Mouse (Mus musculus) embryonic facial prominence, embryonic 10.5 days (tissue): ENCODE data around the gene Dcbld1. TPM values are rescaled to one million over a fixed set of nuclear protein-coding genes. Genes with fewer than 3 reads are reported as not detected.

Experiments
- DNase-seq: peaks from one replicate; pipeline ENCODE4 v3.0.0-alpha.2; 2017; ENCODE audit warnings: low spot score
- H3K27ac ChIP-seq: fragments of 300-500 bp; sonication (generic); replicated peaks from 2 replicates; pipeline ENCODE4 v1.5.1; 2016; ENCODE audit warnings: mild to moderate bottlenecking
- H3K27me3 ChIP-seq: fragments of 300-500 bp; sonication (generic); replicated peaks from 2 replicates; pipeline ENCODE4 v1.6.1; 2016; ENCODE audit warnings: low read depth, mild to moderate bottlenecking; ENCODE audit not compliant: poor library complexity, severe bottlenecking
- H3K36me3 ChIP-seq: fragments of 300-500 bp; sonication (generic); replicated peaks from 2 replicates; pipeline ENCODE4 v1.6.1; 2016; ENCODE audit warnings: mild to moderate bottlenecking, moderate library complexity
- H3K4me1 ChIP-seq: fragments of 300-500 bp; sonication (generic); 2 replicates; pipeline ENCODE4 v1.6.1; 2016
- H3K4me3 ChIP-seq: fragments of 300-500 bp; sonication (generic); 2 replicates; pipeline ENCODE4 v1.5.1; 2016; ENCODE audit warnings: mild to moderate bottlenecking, moderate library complexity
- H3K9me3 ChIP-seq: fragments of 300-500 bp; sonication (generic); 2 replicates; pipeline ENCODE4 v1.6.1; 2016; ENCODE audit warnings: mild to moderate bottlenecking
- WGBS: fragments of 180-500 bp; shearing (Covaris S2); methylation state at CpG from one replicate; pipeline ENCODE4 v1.1.7; 2016; 5-methylcytosine and 5-hydroxymethylcytosine counted together
- polyA plus RNA-seq: library from polyadenylated mRNA; unstranded; fragments of >200 nt; fragmentation: Nextera tagmentation; extraction: Ambion mirVana; gene quantifications from 2 replicates; pipeline ENCODE4 v1.2.1, GENCODE M21; 2016

Dcbld1 gene
- 23.3 and 24.2 TPM in 2 replicates for polyA plus RNA-seq

DNA sequence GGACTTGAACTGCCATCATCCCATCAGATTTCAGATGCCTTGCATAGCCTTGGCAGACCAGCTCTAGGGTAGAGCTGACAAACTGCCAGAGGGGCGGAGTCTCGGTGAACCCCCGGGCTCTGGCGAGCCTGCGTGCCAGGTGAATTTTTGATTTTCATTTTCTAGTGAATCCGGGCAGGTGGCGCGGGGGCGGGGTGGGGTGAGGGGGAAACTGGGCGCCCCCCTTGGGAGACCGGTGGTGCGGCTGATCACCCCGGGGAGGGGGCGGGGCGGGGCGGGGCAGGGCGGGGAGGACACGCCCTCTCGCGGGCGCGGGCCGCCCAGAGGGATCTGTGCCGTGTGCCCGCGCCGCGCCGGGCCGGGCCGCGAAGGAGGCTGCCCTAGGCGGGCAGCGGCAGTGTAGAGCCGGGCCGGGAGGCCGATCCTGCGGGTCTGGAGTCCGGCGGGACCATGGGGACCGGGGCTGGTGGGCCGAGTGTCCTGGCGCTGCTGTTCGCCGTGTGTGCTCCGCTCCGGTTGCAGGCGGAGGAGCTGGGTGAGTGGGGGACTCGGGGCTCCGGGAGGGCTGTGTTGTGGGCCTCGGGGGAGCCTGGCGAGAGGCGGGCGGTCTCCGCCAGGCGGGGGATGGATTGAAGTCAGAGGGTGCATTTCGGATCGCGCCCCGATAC is at the start of gene Dcbld1:
TSS of gene Dcbld1 (plus strand) at position 319 of the 668 bp plus-strand sequence.
- Histone ChIP-seq H3K36me3 (0 out of 2 replicates have a peak, but pooled peaks cover 7% of the 10 kb centered on the region), H3K27me3 (peaks cover 7% of the 10 kb centered on the region; the same call in 1 of the 2 replicates)
- under 1% methylated on average over 60 of the region's 60 CpGs for WGBS

GRCm38 (mm10) chr10:52185900-52186299 is 47.5 kb upstream of the Dcbld1 start:
- Histone ChIP-seq H3K4me3 (no peak overlapping the region), H3K27me3 (no peaks in the 10 kb centered on the region), H3K27ac (no peak overlapping the region), H3K36me3 (no peaks in the 10 kb centered on the region), H3K9me3 (no peaks in the 10 kb centered on the region), H3K4me1 (no peaks in the 10 kb centered on the region)
- 84% methylated on average over 4 of the region's 4 CpGs for whole genome bisulfite sequencing
- no peak for DNase-seq

More for the DNA sequence above, at the start of gene Dcbld1:
- peak within 1 kb of the TSS; percentile 91 for H3K27ac ChIP-seq
- H3K4me1 ChIP-seq: peaks cover 12% of the 10 kb centered on the region
- peak within 1 kb of the TSS; percentile 80 for H3K4me3 ChIP-seq
- DNase-seq: peak; percentile 82
- H3K9me3 ChIP-seq: no peaks in the 10 kb centered on the region

- H3K9me3 ChIP-seq: no peaks in the 10 kb centered on the region
- WGBS: 85% methylated on average over 7 of the region's 7 CpGs
- H3K4me3 ChIP-seq: no peak within 1 kb of the TSS
- H3K27me3 ChIP-seq: no peaks in the 10 kb centered on the region
- no peak within 1 kb of the TSS for H3K27ac ChIP-seq
- DNase-seq: no peak
- no peaks in the 10 kb centered on the region for H3K4me1 ChIP-seq
- no peaks in the 10 kb centered on the region for H3K36me3 ChIP-seq
These were observed 38.2 kb upstream of the Dcbld1 start, which contains the start of gene Ros1 for GRCm38 (mm10) chr10:52194957-52195852. TSS of gene Ros1 (minus strand) at chr10:52195244.

- no peaks in the 10 kb centered on the region for H3K27me3 ChIP-seq
- no peak overlapping the region for H3K27ac ChIP-seq
- WGBS: 86% methylated on average over 2 of the region's 2 CpGs
- DNase-seq: no peak
- no peak overlapping the region for H3K4me3 ChIP-seq
- no peaks in the 10 kb centered on the region for H3K9me3 ChIP-seq
- H3K4me1 ChIP-seq: no peaks in the 10 kb centered on the region
- no peaks in the 10 kb centered on the region for H3K36me3 ChIP-seq
These were observed 29.4 kb upstream of the Dcbld1 start for GRCm38 (mm10) chr10:52204006-52204405.

GRCm38 (mm10) chr10:52215267-52215818 is 18.1 kb upstream of the Dcbld1 start:
- DNase-seq: no peak
- WGBS: 73% methylated on average over 2 of the region's 2 CpGs
- Histone ChIP-seq H3K4me1 (peaks cover 8% of the 10 kb centered on the region; the same call in 1 of the 2 replicates), H3K36me3 (no peaks in the 10 kb centered on the region), H3K9me3 (no peaks in the 10 kb centered on the region), H3K27me3 (no peaks in the 10 kb centered on the region), H3K27ac (no peak overlapping the region), H3K4me3 (no peak overlapping the region)

DNA sequence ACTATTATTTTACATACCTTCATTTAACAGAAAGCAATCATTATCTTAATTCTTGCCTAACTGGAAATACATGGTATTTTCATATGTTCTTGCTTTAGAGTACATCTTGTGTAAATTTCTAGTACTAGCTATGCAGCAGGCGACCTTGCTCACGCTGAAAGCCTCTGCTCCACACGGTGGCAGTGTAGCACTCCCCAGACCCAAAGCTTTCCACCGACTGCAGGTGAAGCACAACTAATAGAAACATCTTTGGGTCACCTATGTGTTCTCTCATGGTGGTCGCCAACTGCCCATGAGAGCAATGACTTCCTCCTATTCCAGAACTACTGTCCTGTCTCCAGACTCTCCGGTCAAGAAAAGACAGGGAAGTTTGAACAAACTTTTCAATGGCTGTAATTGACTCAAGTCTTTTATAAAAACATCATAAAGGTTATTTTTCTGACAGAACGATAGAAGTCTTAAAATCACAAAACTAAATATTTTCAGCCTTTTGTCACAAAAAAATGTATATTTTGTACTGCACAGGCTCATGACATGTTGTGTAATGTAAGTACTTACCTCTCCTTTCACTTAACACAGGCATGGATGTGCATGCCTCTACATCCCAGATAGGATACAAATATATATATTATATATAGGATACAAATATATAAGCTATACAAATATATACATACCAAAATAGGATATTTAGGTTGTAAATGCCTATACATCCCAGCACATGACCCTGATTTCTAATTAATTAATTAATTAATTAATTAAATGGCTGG is 16.4 kb upstream of the Dcbld1 start:
- H3K4me3 ChIP-seq: no peak overlapping the region

GRCm38 (mm10) chr10:52217564-52217934 is 15.9 kb upstream of the Dcbld1 start:
- Histone ChIP-seq H3K4me3 (no peak overlapping the region), H3K27ac (no peak overlapping the region), H3K9me3 (no peaks in the 10 kb centered on the region), H3K27me3 (no peaks in the 10 kb centered on the region), H3K36me3 (no peaks in the 10 kb centered on the region), H3K4me1 (peaks cover 8% of the 10 kb centered on the region; the same call in 1 of the 2 replicates)
- no peak for DNase-seq
- WGBS: 54% methylated on average over 7 of the region's 7 CpGs

More for the DNA sequence above, 16.4 kb upstream of the Dcbld1 start:
- H3K27me3 ChIP-seq: no peaks in the 10 kb centered on the region
- no peaks in the 10 kb centered on the region for H3K36me3 ChIP-seq
- DNase-seq: peak; percentile 64
- H3K9me3 ChIP-seq: no peaks in the 10 kb centered on the region
- 24% methylated on average over 7 of the region's 7 CpGs for WGBS
- H3K4me1 ChIP-seq: peaks cover 8% of the 10 kb centered on the region; the same call in 1 of the 2 replicates
- H3K27ac ChIP-seq: no peak overlapping the region

DNA sequence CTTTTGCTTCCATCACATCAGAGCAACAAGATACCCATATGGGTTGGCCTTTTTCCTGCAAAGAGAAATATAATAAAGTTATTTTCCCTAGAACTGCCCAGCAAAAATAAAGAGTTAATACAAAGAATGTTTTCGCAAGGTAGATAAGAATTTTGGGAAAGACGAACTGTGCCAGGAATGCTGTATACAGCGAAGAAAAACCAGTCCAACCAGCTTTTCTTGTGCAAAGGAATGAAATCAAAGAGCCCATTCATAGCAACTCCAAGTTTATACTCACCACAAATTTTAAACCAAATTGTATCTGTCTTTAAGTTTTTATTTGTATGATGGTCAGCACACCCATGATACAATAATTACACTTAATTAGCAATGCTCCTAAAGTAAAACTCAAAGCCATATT is 13.8 kb upstream of the Dcbld1 start:
- no peak overlapping the region for H3K4me3 ChIP-seq
- H3K36me3 ChIP-seq: no peaks in the 10 kb centered on the region
- no peaks in the 10 kb centered on the region for H3K27me3 ChIP-seq
- DNase-seq: no peak
- no peaks in the 10 kb centered on the region for H3K9me3 ChIP-seq
- no peak overlapping the region for H3K27ac ChIP-seq
- peaks cover 8% of the 10 kb centered on the region; the same call in 1 of the 2 replicates for H3K4me1 ChIP-seq
- 73% methylated on average over 3 of the region's 3 CpGs for WGBS

- Histone ChIP-seq H3K9me3 (no peaks in the 10 kb centered on the region), H3K27ac (no peak overlapping the region), H3K36me3 (0 out of 2 replicates have a peak, but pooled peaks cover 7% of the 10 kb centered on the region), H3K4me1 (peaks cover 12% of the 10 kb centered on the region), H3K4me3 (peak overlapping the region; percentile 80), H3K27me3 (peaks cover 7% of the 10 kb centered on the region; the same call in 1 of the 2 replicates)
- 16% methylated on average over 21 of the region's 21 CpGs for WGBS
- DNase-seq: peak; percentile 46
These were observed 933 bp upstream of the Dcbld1 start for GRCm38 (mm10) chr10:52232196-52233176.

- no peaks in the 10 kb centered on the region for H3K9me3 ChIP-seq
- H3K36me3 ChIP-seq: 0 out of 2 replicates have a peak, but pooled peaks cover 7% of the 10 kb centered on the region
- H3K4me1 ChIP-seq: peaks cover 12% of the 10 kb centered on the region
- H3K27me3 ChIP-seq: peaks cover 7% of the 10 kb centered on the region; the same call in 1 of the 2 replicates
- WGBS: under 1% methylated on average over 40 of the region's 40 CpGs
- DNase-seq: peak; percentile 74
- peak overlapping the region; percentile 91 for H3K27ac ChIP-seq
- H3K4me3 ChIP-seq: peak overlapping the region; percentile 80
These were observed 692 bp downstream of the Dcbld1 start for GRCm38 (mm10) chr10:52233969-52234653.
